7 mouse cellular contexts compared by ENCODE assay signal in genomic region chr5:137285045-137285444, GRCm38 (mm10). TPM values are rescaled to one million over a fixed set of nuclear protein-coding genes. Genes with fewer than 3 reads are reported as not detected.
DNase-seq lines count a peak whose midpoint lies in the region; ATAC-seq and TF ChIP-seq lines count a peak whose summit lies in the region.

No protein-coding gene starts in this region.

- no peak overlapping the region for H3K27ac ChIP-seq in left cerebral cortex, adult 2 months
- no peak overlapping the region for H3K27ac ChIP-seq in bone marrow, adult 2 months (ENCODE audit: control insufficient read depth, insufficient read depth, low read depth, low read length, poor library complexity)
- H3K27ac ChIP-seq in lung, postnatal 0 days (ENCODE audit: low read length) = no peak overlapping the region
- no peak overlapping the region for H3K27ac ChIP-seq in forebrain, embryonic 15.5 days (replicated peaks)

- no peak for ATAC-seq in lung, postnatal 0 days
- no peak for ATAC-seq in forebrain, embryonic 15.5 days (replicated peaks)

- TF ChIP-seq EP300 in lung, postnatal 0 days (IDR thresholded peaks at IDR 0.05) = no peak

- H3K9ac ChIP-seq in lung, postnatal 0 days (replicated peaks; ENCODE audit: low read depth) = no peak overlapping the region
- no peak overlapping the region for H3K9ac ChIP-seq in forebrain, embryonic 15.5 days (replicated peaks)

- TF ChIP-seq POLR2A in bone marrow, adult 2 months (IDR thresholded peaks at IDR 0.05; ENCODE audit: borderline replicate concordance, control insufficient read depth, low read depth, low read length) = no peak

- H3K4me1 ChIP-seq in bone marrow, adult 2 months (ENCODE audit: control insufficient read depth, insufficient read depth, low read length) = no peaks in the 10 kb centered on the region; the same call in 1 of the 2 replicates
- peaks cover 11% of the 10 kb centered on the region for H3K4me1 ChIP-seq in lung, postnatal 0 days (ENCODE audit: insufficient read depth, low read depth, low read length)
- H3K4me1 ChIP-seq in forebrain, embryonic 15.5 days = peaks cover 21% of the 10 kb centered on the region

- intact Hi-C loops in left cerebral cortex, adult 2 months (cut with DNase I) = loop anchor here (5.0 kb wide), 1 partner anchor 222 kb away; no protein-coding TSS in a partner anchor
- intact Hi-C loops in left cerebral cortex, postnatal 36 days (cut with DNase I) = no loop called here

- no peak overlapping the region for H3K4me3 ChIP-seq in left cerebral cortex, adult 2 months
- H3K4me3 ChIP-seq in bone marrow, adult 2 months (replicated peaks; ENCODE audit: control insufficient read depth, low read depth, low read length) = no peak overlapping the region
- no peak overlapping the region for H3K4me3 ChIP-seq in lung, postnatal 0 days (ENCODE audit: low read depth, low read length)
- no peak overlapping the region for H3K4me3 ChIP-seq in forebrain, embryonic 15.5 days

- H3K27me3 ChIP-seq in lung, postnatal 0 days (replicated peaks; ENCODE audit: insufficient read depth, low read length) = peaks cover 16% of the 10 kb centered on the region
- H3K27me3 ChIP-seq in forebrain, embryonic 15.5 days = peaks cover 20% of the 10 kb centered on the region

- H3K4me2 ChIP-seq in lung, postnatal 0 days (replicated peaks; ENCODE audit: low read depth, low read length) = no peak overlapping the region
- H3K4me2 ChIP-seq in forebrain, embryonic 15.5 days (replicated peaks) = no peak overlapping the region

- no peaks in the 10 kb centered on the region for H3K9me3 ChIP-seq in lung, postnatal 0 days (ENCODE audit: low read length)
- H3K9me3 ChIP-seq in forebrain, embryonic 15.5 days = no peaks in the 10 kb centered on the region

- DNase-seq in left cerebral cortex, adult 2 months (ENCODE audit: extremely low spot score in 1 of 2, low spot score in 2 of 2) = no peak
- DNase-seq in left cerebral cortex, postnatal 36 days (ENCODE audit: low spot score in 2 of 2) = no peak
- peak; percentile 68 for DNase-seq in ES-CJ7 (ENCODE audit: low read depth, low spot score)
- DNase-seq in lung, postnatal 0 days (ENCODE audit: low spot score) = peak; percentile 50
- DNase-seq in urinary bladder, adult 18-20 months (ENCODE audit: low spot score in 2 of 2) = no peak

- WGBS in bone marrow, adult 2 months = 53% methylated on average over 5 of the region's 5 CpGs
- 65% methylated on average over 5 of the region's 5 CpGs for WGBS in lung, postnatal 0 days
- 69% methylated on average over 5 of the region's 5 CpGs for WGBS in forebrain, embryonic 15.5 days

- peak; percentile 72 for TF ChIP-seq CTCF in left cerebral cortex, adult 2 months (IDR thresholded peaks at IDR 0.05)
- peak; percentile 35; the same call in 1 of the 2 replicates for TF ChIP-seq CTCF in bone marrow, adult 2 months (IDR thresholded peaks at IDR 0.05; ENCODE audit: control insufficient read depth, insufficient read depth, low read length)
- peak; percentile 79 for TF ChIP-seq CTCF in lung, postnatal 0 days (IDR thresholded peaks at IDR 0.05)

- no peaks in the 10 kb centered on the region for H3K36me3 ChIP-seq in lung, postnatal 0 days (ENCODE audit: insufficient read depth, low read length)
- no peaks in the 10 kb centered on the region for H3K36me3 ChIP-seq in forebrain, embryonic 15.5 days

RNA-seq across cellular contexts. Expression of gene Ache, which starts 2.3 kb away (rescaled TPM):
- total RNA-seq in left cerebral cortex, adult 2 months (2021) = 10 to 100 TPM; 53.8 to 62.9 TPM
- 10 to 100 TPM; 60.1 to 64.5 TPM for total RNA-seq in left cerebral cortex, postnatal 36 days (2021)
- polyA plus RNA-seq in bone marrow, adult 2 months (2011; ENCODE audit: insufficient read depth, insufficient read length, low replicate concordance, missing spikeins) = 115 and 217 TPM in 2 replicates
- 0.92 and 1.2 TPM in 2 replicates for polyA plus RNA-seq in lung, postnatal 0 days (2015; fragmentation: Nextera tagmentation; extraction: Ambion mirVana)
- polyA plus RNA-seq in forebrain, embryonic 15.5 days (2015; fragmentation: Nextera tagmentation; extraction: Ambion mirVana) = 7.7 and 11.2 TPM in 2 replicates

RNA-seq across cellular contexts. Expression of gene Ufsp1, which starts 9.4 kb away (rescaled TPM):
- 10 to 100 TPM; 11.6 to 14.4 TPM for total RNA-seq in left cerebral cortex, adult 2 months (2021)
- total RNA-seq in left cerebral cortex, postnatal 36 days (2021) = 10 to 100 TPM; 11.4 to 15.0 TPM
- 74.0 and 131 TPM in 2 replicates for polyA plus RNA-seq in bone marrow, adult 2 months (2011; ENCODE audit: insufficient read depth, insufficient read length, low replicate concordance, missing spikeins)
- 4.7 and 7.2 TPM in 2 replicates for polyA plus RNA-seq in lung, postnatal 0 days (2015; fragmentation: Nextera tagmentation; extraction: Ambion mirVana)
- 8.4 and 9.4 TPM in 2 replicates for polyA plus RNA-seq in forebrain, embryonic 15.5 days (2015; fragmentation: Nextera tagmentation; extraction: Ambion mirVana)

RNA-seq across cellular contexts. Expression of gene Srrt, which starts 22.4 kb away (rescaled TPM):
- total RNA-seq in left cerebral cortex, adult 2 months (2021) = 100 to 1,000 TPM; 202 to 221 TPM
- 100 to 1,000 TPM; 132 to 230 TPM for total RNA-seq in left cerebral cortex, postnatal 36 days (2021)
- 304 and 461 TPM in 2 replicates for polyA plus RNA-seq in bone marrow, adult 2 months (2011; ENCODE audit: insufficient read depth, insufficient read length, low replicate concordance, missing spikeins)
- polyA plus RNA-seq in lung, postnatal 0 days (2015; fragmentation: Nextera tagmentation; extraction: Ambion mirVana) = 30.9 and 32.7 TPM in 2 replicates
- polyA plus RNA-seq in forebrain, embryonic 15.5 days (2015; fragmentation: Nextera tagmentation; extraction: Ambion mirVana) = 118 and 129 TPM in 2 replicates

RNA-seq across cellular contexts. Expression of gene Trip6, which starts 29.2 kb away (rescaled TPM):
- 1 to 10 TPM; 4.5 to 6.5 TPM for total RNA-seq in left cerebral cortex, adult 2 months (2021)
- 1 to 10 TPM; 3.5 to 5.1 TPM for total RNA-seq in left cerebral cortex, postnatal 36 days (2021)
- polyA plus RNA-seq in bone marrow, adult 2 months (2011; ENCODE audit: insufficient read depth, insufficient read length, low replicate concordance, missing spikeins) = 9.0 and 15.5 TPM in 2 replicates
- 45.8 and 50.1 TPM in 2 replicates for polyA plus RNA-seq in lung, postnatal 0 days (2015; fragmentation: Nextera tagmentation; extraction: Ambion mirVana)
- 19.1 and 21.1 TPM in 2 replicates for polyA plus RNA-seq in forebrain, embryonic 15.5 days (2015; fragmentation: Nextera tagmentation; extraction: Ambion mirVana)

RNA-seq across cellular contexts. Expression of gene Slc12a9, which starts 48.4 kb away (rescaled TPM):
- 10 to 100 TPM; 22.8 to 25.1 TPM for total RNA-seq in left cerebral cortex, adult 2 months (2021)
- 10 to 100 TPM; 21.1 to 25.2 TPM for total RNA-seq in left cerebral cortex, postnatal 36 days (2021)
- polyA plus RNA-seq in bone marrow, adult 2 months (2011; ENCODE audit: insufficient read depth, insufficient read length, low replicate concordance, missing spikeins) = 10.9 and 14.4 TPM in 2 replicates
- 8.2 TPM in 2 replicates for polyA plus RNA-seq in lung, postnatal 0 days (2015; fragmentation: Nextera tagmentation; extraction: Ambion mirVana)
- polyA plus RNA-seq in forebrain, embryonic 15.5 days (2015; fragmentation: Nextera tagmentation; extraction: Ambion mirVana) = 20.1 and 23.1 TPM in 2 replicates

Comparison
In these comparisons a context has a peak if more than half of its experiments do, and no peak if none do; other contexts are left out.
1. DNase-seq: peak in ES-CJ7 (single experiment) and lung, postnatal 0 days (single experiment); none in left cerebral cortex, adult 2 months (0 of 2), left cerebral cortex, postnatal 36 days (0 of 2) and urinary bladder, adult 18-20 months (0 of 2).
2. Peak in every context shown above with its lines, with median percentiles within 50 percentile points of each other: CTCF ChIP-seq.